Mouse (Mus musculus): ENCODE measurements around the gene Ankrd33b. TPM values are rescaled to one million over a fixed set of nuclear protein-coding genes. Genes with fewer than 3 reads are reported as not detected.

Gene Ankrd33b
- polyA plus RNA-seq, 1 experiment from 2014 or later = 0.57 TPM

DNA sequence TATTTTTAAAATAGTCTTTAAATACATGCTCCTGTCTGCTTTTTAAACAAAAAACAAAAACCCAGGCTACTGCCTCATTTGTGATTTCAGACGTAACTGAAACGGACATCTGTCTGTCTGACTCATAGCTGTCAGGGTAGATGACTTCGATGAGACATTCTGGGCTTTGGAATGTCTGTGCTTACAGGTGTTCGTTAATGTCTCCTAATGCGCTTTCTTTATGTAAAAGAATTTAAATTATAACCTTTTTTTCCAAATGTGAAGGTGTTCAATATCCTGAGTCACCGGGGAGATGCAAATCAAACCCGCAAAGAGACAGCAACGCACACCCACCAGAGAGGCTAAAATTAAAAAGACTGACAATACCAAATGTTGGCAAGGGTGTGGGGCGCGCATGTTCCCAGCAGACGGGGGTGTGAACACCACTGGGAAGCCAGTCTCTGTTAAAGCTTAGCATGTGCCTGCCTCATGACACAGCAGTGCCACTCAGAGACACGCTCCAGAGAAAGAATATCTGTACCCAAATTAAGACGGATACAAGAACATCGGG lies 30.3 kb downstream of the Ankrd33b start:
- Histone ChIP-seq H3K4me1 (ENCODE audit: control insufficient read depth, insufficient read depth, low read length) (no peaks in the 10 kb centered on the region), H3K9ac (ENCODE audit: low read length) (no peak overlapping the region), H3K9me3 (ENCODE audit: control insufficient read depth, low read length) (no peaks in the 10 kb centered on the region), H3K4me2 (no peak overlapping the region), H3K4me3 (ENCODE audit: low read depth, low read length) (no peak overlapping the region), H3K36me3 (ENCODE audit: control insufficient read depth, insufficient read depth, low read length) (no peaks in the 10 kb centered on the region), H3K27ac (ENCODE audit: low read depth, low read length) (no peak overlapping the region), H3K27me3 (ENCODE audit: control insufficient read depth, insufficient read depth, low read length) (no peaks in the 10 kb centered on the region)
- WGBS = 92% methylated on average over 14 of the region's 14 CpGs
- DNase-seq (ENCODE audit: low spot score, missing footprints) (no peak), ATAC-seq (ENCODE audit: low FRiP score) (no peak)

- no peak overlapping the region for H3K4me2 ChIP-seq
- ATAC-seq (ENCODE audit: low FRiP score) = no peak
- H3K36me3 ChIP-seq (ENCODE audit: control insufficient read depth, insufficient read depth, low read length) = no peaks in the 10 kb centered on the region
- DNase-seq (ENCODE audit: low spot score, missing footprints) = no peak
- 71% methylated on average over 4 of the region's 4 CpGs for WGBS
- no peaks in the 10 kb centered on the region for H3K4me1 ChIP-seq (ENCODE audit: control insufficient read depth, insufficient read depth, low read length)
- H3K27ac ChIP-seq (ENCODE audit: low read depth, low read length) = no peak overlapping the region
- H3K9ac ChIP-seq (ENCODE audit: low read length) = no peak overlapping the region
- H3K4me3 ChIP-seq (ENCODE audit: low read depth, low read length) = no peak overlapping the region
- H3K9me3 ChIP-seq (ENCODE audit: control insufficient read depth, low read length) = no peaks in the 10 kb centered on the region
- H3K27me3 ChIP-seq (ENCODE audit: control insufficient read depth, insufficient read depth, low read length) = no peaks in the 10 kb centered on the region
These were observed 30.8 kb downstream of the Ankrd33b start for GRCm38 (mm10) chr15:31336685-31337084.

- Histone ChIP-seq H3K4me2 (no peak overlapping the region), H3K9ac (ENCODE audit: low read length) (no peak overlapping the region), H3K9me3 (ENCODE audit: control insufficient read depth, low read length) (no peaks in the 10 kb centered on the region), H3K4me1 (ENCODE audit: control insufficient read depth, insufficient read depth, low read length) (no peaks in the 10 kb centered on the region), H3K27me3 (ENCODE audit: control insufficient read depth, insufficient read depth, low read length) (no peaks in the 10 kb centered on the region), H3K27ac (ENCODE audit: low read depth, low read length) (no peak overlapping the region), H3K4me3 (ENCODE audit: low read depth, low read length) (no peak overlapping the region), H3K36me3 (ENCODE audit: control insufficient read depth, insufficient read depth, low read length) (no peaks in the 10 kb centered on the region)
- ATAC-seq (ENCODE audit: low FRiP score) = no peak
- no peak for DNase-seq (ENCODE audit: low spot score, missing footprints)
- WGBS = 89% methylated on average over 5 of the region's 5 CpGs
These were observed 32.7 kb downstream of the Ankrd33b start for GRCm38 (mm10) chr15:31334829-31335228.

GRCm38 (mm10) chr15:31332541-31333163 lies 34.9 kb downstream of the Ankrd33b start:
- Histone ChIP-seq H3K4me1 (ENCODE audit: control insufficient read depth, insufficient read depth, low read length) (no peaks in the 10 kb centered on the region), H3K4me2 (no peak overlapping the region), H3K9me3 (ENCODE audit: control insufficient read depth, low read length) (no peaks in the 10 kb centered on the region), H3K9ac (ENCODE audit: low read length) (no peak overlapping the region), H3K27ac (ENCODE audit: low read depth, low read length) (no peak overlapping the region), H3K4me3 (ENCODE audit: low read depth, low read length) (no peak overlapping the region), H3K36me3 (ENCODE audit: control insufficient read depth, insufficient read depth, low read length) (no peaks in the 10 kb centered on the region), H3K27me3 (ENCODE audit: control insufficient read depth, insufficient read depth, low read length) (no peaks in the 10 kb centered on the region)
- 84% methylated on average over 7 of the region's 7 CpGs for WGBS
- ATAC-seq (ENCODE audit: low FRiP score) = no peak
- no peak for DNase-seq (ENCODE audit: low spot score, missing footprints)

DNA sequence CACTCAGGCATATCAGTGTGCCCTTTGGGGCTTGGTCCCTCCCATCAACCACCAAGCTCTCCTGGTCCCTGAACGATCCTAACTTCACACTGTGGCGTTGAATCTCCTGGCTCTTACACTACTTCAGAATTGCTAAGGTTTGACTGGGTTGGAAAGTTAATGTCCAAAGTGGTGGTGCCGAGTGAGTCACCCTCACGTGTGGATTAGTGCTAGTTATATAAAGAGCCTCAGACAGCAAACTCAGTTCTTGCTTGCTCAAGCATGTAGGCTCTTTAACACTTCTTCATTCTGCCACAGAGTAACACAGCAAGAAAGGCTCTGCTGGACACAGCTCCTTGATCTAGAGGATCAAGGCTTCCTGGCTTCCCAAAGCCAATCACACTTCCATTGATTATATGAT lies 35.8 kb downstream of the Ankrd33b start:
- no peaks in the 10 kb centered on the region for H3K36me3 ChIP-seq (ENCODE audit: control insufficient read depth, insufficient read depth, low read length)
- ATAC-seq (ENCODE audit: low FRiP score) (no peak), DNase-seq (ENCODE audit: low spot score, missing footprints) (no peak)
- no peaks in the 10 kb centered on the region for H3K4me1 ChIP-seq (ENCODE audit: control insufficient read depth, insufficient read depth, low read length)
- 57% methylated on average over 4 of the region's 4 CpGs for WGBS
- H3K4me3 ChIP-seq (ENCODE audit: low read depth, low read length) = no peak overlapping the region
- no peaks in the 10 kb centered on the region for H3K27me3 ChIP-seq (ENCODE audit: control insufficient read depth, insufficient read depth, low read length)
- H3K27ac ChIP-seq (ENCODE audit: low read depth, low read length) = no peak overlapping the region
- no peaks in the 10 kb centered on the region for H3K9me3 ChIP-seq (ENCODE audit: control insufficient read depth, low read length)
- no peak overlapping the region for H3K9ac ChIP-seq (ENCODE audit: low read length)
- no peak overlapping the region for H3K4me2 ChIP-seq

GRCm38 (mm10) chr15:31328082-31328614 lies 39.4 kb downstream of the Ankrd33b start:
- Histone ChIP-seq H3K4me3 (ENCODE audit: low read depth, low read length) (no peak overlapping the region), H3K9ac (ENCODE audit: low read length) (no peak overlapping the region), H3K4me2 (no peak overlapping the region), H3K36me3 (ENCODE audit: control insufficient read depth, insufficient read depth, low read length) (no peaks in the 10 kb centered on the region), H3K9me3 (ENCODE audit: control insufficient read depth, low read length) (no peaks in the 10 kb centered on the region), H3K4me1 (ENCODE audit: control insufficient read depth, insufficient read depth, low read length) (no peaks in the 10 kb centered on the region), H3K27me3 (ENCODE audit: control insufficient read depth, insufficient read depth, low read length) (no peaks in the 10 kb centered on the region), H3K27ac (ENCODE audit: low read depth, low read length) (no peak overlapping the region)
- WGBS = 81% methylated on average over 9 of the region's 9 CpGs
- no peak for DNase-seq (ENCODE audit: low spot score, missing footprints)
- ATAC-seq (ENCODE audit: low FRiP score) = no peak

DNA sequence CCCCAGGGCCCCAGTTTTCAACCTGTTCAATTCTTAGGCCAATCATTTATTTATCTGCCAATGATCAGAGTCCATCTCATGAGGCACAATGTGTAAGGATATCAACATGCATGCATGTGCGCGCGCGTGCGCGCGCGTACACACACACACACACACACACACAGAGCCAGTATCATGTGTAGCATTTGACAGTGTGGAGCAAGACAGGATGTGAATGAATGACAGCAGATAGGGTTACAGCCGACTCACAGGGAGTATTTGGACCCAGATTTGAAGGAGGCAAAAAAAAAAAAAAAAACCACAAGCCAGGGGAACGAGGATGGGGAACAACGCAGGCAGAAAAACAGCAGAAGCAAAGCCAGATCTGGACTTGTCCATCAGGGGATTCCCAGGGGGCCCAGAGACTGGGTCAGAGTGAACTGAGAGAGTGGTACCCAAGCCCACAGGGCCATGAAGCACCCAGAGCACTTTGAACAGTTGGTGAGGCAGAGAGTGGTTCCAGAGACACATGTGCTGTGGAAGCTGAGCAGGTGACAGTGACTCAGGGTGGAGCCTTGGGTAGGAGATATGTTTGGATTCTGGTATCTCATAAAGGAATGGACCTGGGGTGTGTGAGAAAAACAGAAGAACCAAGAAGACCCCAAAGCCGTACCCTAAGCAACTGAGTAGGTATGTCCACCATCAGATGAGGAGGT lies 41.7 kb downstream of the Ankrd33b start:
- Histone ChIP-seq H3K9ac (ENCODE audit: low read length) (no peak overlapping the region), H3K36me3 (ENCODE audit: control insufficient read depth, insufficient read depth, low read length) (no peaks in the 10 kb centered on the region), H3K4me3 (ENCODE audit: low read depth, low read length) (no peak overlapping the region), H3K27me3 (ENCODE audit: control insufficient read depth, insufficient read depth, low read length) (no peaks in the 10 kb centered on the region), H3K27ac (ENCODE audit: low read depth, low read length) (no peak overlapping the region), H3K4me2 (no peak overlapping the region), H3K4me1 (ENCODE audit: control insufficient read depth, insufficient read depth, low read length) (no peaks in the 10 kb centered on the region), H3K9me3 (ENCODE audit: control insufficient read depth, low read length) (no peaks in the 10 kb centered on the region)
- ATAC-seq (ENCODE audit: low FRiP score) = no peak
- 93% methylated on average over 12 of the region's 12 CpGs for WGBS
- no peak for DNase-seq (ENCODE audit: low spot score, missing footprints)

DNA sequence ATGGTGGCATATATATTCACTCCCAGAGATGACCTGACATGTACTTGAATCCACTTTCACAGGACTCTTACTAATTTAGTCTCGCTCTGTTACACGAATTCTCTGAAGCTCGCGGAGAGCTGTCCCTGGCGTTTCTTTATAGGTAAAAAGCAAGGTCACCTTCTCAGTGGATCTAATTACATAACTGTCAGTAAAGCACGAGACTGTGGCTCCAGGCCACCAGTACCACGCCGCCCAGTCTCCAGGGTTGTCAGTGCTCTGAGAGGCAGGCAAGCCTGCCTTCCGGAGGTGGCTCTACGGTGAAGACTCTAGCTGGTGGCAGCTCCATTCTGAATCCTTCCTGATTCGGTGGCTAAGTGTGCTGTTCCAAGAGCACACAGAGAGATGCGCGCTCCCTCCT lies 43.0 kb downstream of the Ankrd33b start:
- no peaks in the 10 kb centered on the region for H3K9me3 ChIP-seq (ENCODE audit: control insufficient read depth, low read length)
- H3K36me3 ChIP-seq (ENCODE audit: control insufficient read depth, insufficient read depth, low read length) = no peaks in the 10 kb centered on the region
- no peak overlapping the region for H3K27ac ChIP-seq (ENCODE audit: low read depth, low read length)
- H3K4me3 ChIP-seq (ENCODE audit: low read depth, low read length) = no peak overlapping the region
- H3K4me1 ChIP-seq (ENCODE audit: control insufficient read depth, insufficient read depth, low read length) = no peaks in the 10 kb centered on the region
- ATAC-seq (ENCODE audit: low FRiP score) = no peak
- 87% methylated on average over 13 of the region's 13 CpGs for WGBS
- no peak for DNase-seq (ENCODE audit: low spot score, missing footprints)
- no peaks in the 10 kb centered on the region for H3K27me3 ChIP-seq (ENCODE audit: control insufficient read depth, insufficient read depth, low read length)
- no peak overlapping the region for H3K4me2 ChIP-seq
- H3K9ac ChIP-seq (ENCODE audit: low read length) = no peak overlapping the region

DNA sequence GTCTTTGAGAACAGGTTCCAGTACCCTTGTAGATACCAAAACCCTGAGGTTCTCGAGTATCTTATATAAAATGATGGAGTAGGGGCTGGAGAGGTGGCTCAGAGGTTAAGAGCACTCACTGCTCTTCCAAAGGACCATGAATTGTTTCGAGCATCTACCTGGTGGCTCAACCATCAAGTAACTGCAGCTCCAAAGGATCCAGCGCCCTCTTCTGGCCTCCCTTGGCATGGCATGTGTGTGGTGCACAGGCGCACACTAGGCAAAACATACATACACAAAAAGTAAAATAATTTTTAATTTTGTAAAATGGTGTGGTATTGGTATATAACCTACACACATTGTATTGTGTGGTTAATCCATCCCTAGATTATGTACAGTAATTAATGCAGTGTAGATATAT lies 43.8 kb downstream of the Ankrd33b start:
- no peaks in the 10 kb centered on the region for H3K27me3 ChIP-seq (ENCODE audit: control insufficient read depth, insufficient read depth, low read length)
- peaks cover 5% of the 10 kb centered on the region; the same call in 1 of the 2 replicates for H3K4me1 ChIP-seq (ENCODE audit: control insufficient read depth, insufficient read depth, low read length)
- H3K36me3 ChIP-seq (ENCODE audit: control insufficient read depth, insufficient read depth, low read length) = no peaks in the 10 kb centered on the region
- no peaks in the 10 kb centered on the region for H3K9me3 ChIP-seq (ENCODE audit: control insufficient read depth, low read length)
- no peak overlapping the region for H3K4me3 ChIP-seq (ENCODE audit: low read depth, low read length)
- ATAC-seq (ENCODE audit: low FRiP score) (no peak), DNase-seq (ENCODE audit: low spot score, missing footprints) (no peak)
- WGBS = 79% methylated on average over 4 of the region's 4 CpGs
- H3K27ac ChIP-seq (ENCODE audit: low read depth, low read length) = no peak overlapping the region
- no peak overlapping the region for H3K4me2 ChIP-seq
- H3K9ac ChIP-seq (ENCODE audit: low read length) = no peak overlapping the region
